Mouse (Mus musculus): ENCODE results near the gene Elavl3. TPM values are rescaled to one million over a fixed set of nuclear protein-coding genes. Genes with fewer than 3 reads are reported as not detected.
A peak's percentile ranks its signal among the peaks of the same experiment; 100 is the strongest.

The Elavl3 gene
- polyA plus RNA-seq, 1 experiment from 2014 or later: 4.4 TPM

DNA sequence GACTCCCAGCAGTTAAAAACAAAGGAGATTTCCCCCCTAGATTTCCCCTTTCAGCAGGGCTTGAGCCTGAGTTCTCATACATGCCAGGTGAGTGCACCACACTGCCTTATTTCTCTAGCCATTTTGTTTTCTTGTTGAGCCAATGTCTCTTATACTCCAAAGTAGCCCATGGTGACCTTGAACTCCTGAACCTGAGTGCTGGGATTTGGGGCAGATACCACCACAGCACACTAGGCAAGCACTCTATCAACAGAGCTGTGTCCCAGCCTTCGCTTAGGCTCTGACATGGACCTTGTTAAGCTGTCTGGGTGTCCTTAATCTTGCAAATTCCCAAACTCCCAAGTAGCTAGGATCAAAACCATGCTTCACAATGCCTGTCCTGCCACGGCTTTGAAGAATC is 10.0 kb downstream of the Elavl3 start:
- no peak overlapping the region for H3K9ac ChIP-seq
- no peaks in the 10 kb centered on the region for H3K36me3 ChIP-seq
- H3K9me3 ChIP-seq (replicated peaks): no peaks in the 10 kb centered on the region
- WGBS: 50% methylated on average over 2 of the region's 2 CpGs
- no peak for ATAC-seq (ENCODE audit: insufficient number of reproducible peaks, low FRiP score, low TSS enrichment, low read depth)
- no peak overlapping the region for H3K4me2 ChIP-seq (replicated peaks)
- H3K27ac ChIP-seq (replicated peaks): no peak overlapping the region
- H3K4me1 ChIP-seq: no peaks in the 10 kb centered on the region
- H3K4me3 ChIP-seq (replicated peaks): no peak overlapping the region
- H3K27me3 ChIP-seq: no peaks in the 10 kb centered on the region

GRCm38 (mm10) chr9:22037826-22038225 is 14.0 kb downstream of the Elavl3 start:
- no peak overlapping the region for H3K9ac ChIP-seq
- H3K4me1 ChIP-seq: 0 out of 2 replicates have a peak, but pooled peaks cover 5% of the 10 kb centered on the region
- no peak overlapping the region for H3K4me2 ChIP-seq (replicated peaks)
- no peaks in the 10 kb centered on the region for H3K36me3 ChIP-seq
- no peak overlapping the region for H3K27ac ChIP-seq (replicated peaks)
- ATAC-seq (ENCODE audit: insufficient number of reproducible peaks, low FRiP score, low TSS enrichment, low read depth): no peak
- H3K9me3 ChIP-seq (replicated peaks): no peaks in the 10 kb centered on the region
- H3K4me3 ChIP-seq (replicated peaks): no peak overlapping the region
- no peaks in the 10 kb centered on the region for H3K27me3 ChIP-seq
- 73% methylated on average over 10 of the region's 10 CpGs for WGBS

GRCm38 (mm10) chr9:22035300-22036044 is 16.4 kb downstream of the Elavl3 start:
- no peak overlapping the region for H3K27ac ChIP-seq (replicated peaks)
- ATAC-seq (ENCODE audit: insufficient number of reproducible peaks, low FRiP score, low TSS enrichment, low read depth): 0 out of 2 replicates have a peak, but pooled peaks have one; percentile 25
- no peaks in the 10 kb centered on the region for H3K36me3 ChIP-seq
- no peak overlapping the region for H3K9ac ChIP-seq
- no peaks in the 10 kb centered on the region for H3K9me3 ChIP-seq (replicated peaks)
- H3K4me2 ChIP-seq (replicated peaks): no peak overlapping the region
- H3K4me3 ChIP-seq (replicated peaks): no peak overlapping the region
- no peaks in the 10 kb centered on the region for H3K27me3 ChIP-seq
- 47% methylated on average over 6 of the region's 6 CpGs for WGBS
- H3K4me1 ChIP-seq: 0 out of 2 replicates have a peak, but pooled peaks cover 5% of the 10 kb centered on the region

DNA sequence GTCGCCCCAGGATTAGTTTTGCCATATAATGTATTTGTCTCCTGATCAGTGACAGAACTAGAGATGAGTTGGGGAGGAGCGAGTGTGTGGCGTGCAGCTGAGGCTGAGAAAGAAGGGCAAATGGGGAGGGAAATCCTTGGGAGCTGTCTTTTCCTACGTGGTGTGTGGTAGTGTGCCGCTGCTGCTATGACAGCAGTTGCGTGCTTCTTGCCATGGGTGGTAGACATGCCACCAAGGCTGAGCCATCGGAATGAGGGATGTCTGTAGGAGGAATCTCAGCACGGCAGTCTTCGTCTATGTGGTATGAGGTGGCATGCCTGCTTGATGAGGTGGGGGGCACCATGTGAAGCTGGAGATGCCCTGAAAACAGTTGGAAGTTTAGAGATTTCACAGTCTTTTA is 21.4 kb downstream of the Elavl3 start:
- ATAC-seq (ENCODE audit: insufficient number of reproducible peaks, low FRiP score, low TSS enrichment, low read depth): no peak
- Histone ChIP-seq H3K9ac (no peak overlapping the region), H3K4me1 (no peaks in the 10 kb centered on the region), H3K4me2 (replicated peaks) (no peak overlapping the region), H3K4me3 (replicated peaks) (no peak overlapping the region), H3K27me3 (no peaks in the 10 kb centered on the region), H3K27ac (replicated peaks) (no peak overlapping the region), H3K36me3 (no peaks in the 10 kb centered on the region), H3K9me3 (replicated peaks) (no peaks in the 10 kb centered on the region)
- 87% methylated on average over 9 of the region's 9 CpGs for WGBS

- H3K9ac ChIP-seq: no peak overlapping the region
- H3K27me3 ChIP-seq: no peaks in the 10 kb centered on the region
- H3K4me2 ChIP-seq (replicated peaks): no peak overlapping the region
- no peaks in the 10 kb centered on the region for H3K36me3 ChIP-seq
- ATAC-seq (ENCODE audit: insufficient number of reproducible peaks, low FRiP score, low TSS enrichment, low read depth): no peak
- 52% methylated on average over 7 of the region's 7 CpGs for WGBS
- no peak overlapping the region for H3K4me3 ChIP-seq (replicated peaks)
- no peaks in the 10 kb centered on the region for H3K4me1 ChIP-seq
- no peaks in the 10 kb centered on the region for H3K9me3 ChIP-seq (replicated peaks)
- H3K27ac ChIP-seq (replicated peaks): no peak overlapping the region
These were observed 23.4 kb downstream of the Elavl3 start for GRCm38 (mm10) chr9:22028467-22028866.

GRCm38 (mm10) chr9:22024592-22024991 is 27.2 kb downstream of the Elavl3 start:
- WGBS: 47% methylated on average over 8 of the region's 8 CpGs
- Histone ChIP-seq H3K36me3 (no peaks in the 10 kb centered on the region), H3K27me3 (no peaks in the 10 kb centered on the region; the same call in 1 of the 2 replicates), H3K9me3 (replicated peaks) (no peaks in the 10 kb centered on the region), H3K9ac (no peak overlapping the region), H3K4me1 (no peaks in the 10 kb centered on the region), H3K4me3 (replicated peaks) (no peak overlapping the region), H3K27ac (replicated peaks) (no peak overlapping the region), H3K4me2 (replicated peaks) (no peak overlapping the region)
- ATAC-seq (ENCODE audit: insufficient number of reproducible peaks, low FRiP score, low TSS enrichment, low read depth): no peak

GRCm38 (mm10) chr9:22017208-22017825 is 34.5 kb downstream of the Elavl3 start:
- Histone ChIP-seq H3K27me3 (no peaks in the 10 kb centered on the region), H3K4me1 (no peaks in the 10 kb centered on the region), H3K4me2 (replicated peaks) (no peak overlapping the region), H3K36me3 (peaks cover 23% of the 10 kb centered on the region), H3K9ac (no peak overlapping the region), H3K27ac (replicated peaks) (no peak overlapping the region), H3K9me3 (replicated peaks) (no peaks in the 10 kb centered on the region), H3K4me3 (replicated peaks) (no peak overlapping the region)
- WGBS: 76% methylated on average over 7 of the region's 7 CpGs
- ATAC-seq (ENCODE audit: insufficient number of reproducible peaks, low FRiP score, low TSS enrichment, low read depth): no peak

DNA sequence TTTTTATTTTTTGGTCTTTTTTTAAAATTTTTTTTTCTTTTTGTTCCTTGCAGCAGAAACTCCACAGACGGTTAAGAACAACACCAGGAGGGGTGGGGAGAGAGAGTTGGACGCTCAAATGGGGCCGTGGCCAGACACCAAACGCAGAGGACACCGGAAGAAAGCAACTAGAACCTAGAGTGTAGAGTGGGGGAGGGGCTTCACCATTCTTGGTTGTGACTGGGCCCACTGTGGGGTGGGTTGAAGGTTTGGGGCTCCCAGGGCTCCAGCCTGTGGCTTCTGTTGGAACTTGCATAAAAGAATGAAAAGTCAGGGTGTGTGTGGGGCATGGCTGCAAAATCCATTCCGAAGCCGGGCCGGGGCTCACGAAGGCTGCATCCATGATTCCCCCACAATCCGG is 35.6 kb downstream of the Elavl3 start:
- no peak for ATAC-seq (ENCODE audit: insufficient number of reproducible peaks, low FRiP score, low TSS enrichment, low read depth)
- Histone ChIP-seq H3K9ac (no peak overlapping the region), H3K4me3 (replicated peaks) (no peak overlapping the region), H3K4me1 (no peaks in the 10 kb centered on the region), H3K9me3 (replicated peaks) (no peaks in the 10 kb centered on the region), H3K27me3 (no peaks in the 10 kb centered on the region), H3K4me2 (replicated peaks) (no peak overlapping the region), H3K36me3 (peaks cover 34% of the 10 kb centered on the region), H3K27ac (replicated peaks) (no peak overlapping the region)
- 62% methylated on average over 10 of the region's 10 CpGs for WGBS

- Histone ChIP-seq H3K4me3 (replicated peaks) (no peak overlapping the region), H3K9me3 (replicated peaks) (no peaks in the 10 kb centered on the region), H3K4me2 (replicated peaks) (no peak overlapping the region), H3K27me3 (no peaks in the 10 kb centered on the region), H3K4me1 (no peaks in the 10 kb centered on the region), H3K9ac (no peak overlapping the region), H3K27ac (replicated peaks) (no peak overlapping the region), H3K36me3 (peaks cover 68% of the 10 kb centered on the region)
- ATAC-seq (ENCODE audit: insufficient number of reproducible peaks, low FRiP score, low TSS enrichment, low read depth): no peak
- 94% methylated on average over 13 of the region's 13 CpGs for WGBS
These were observed 39.1 kb downstream of the Elavl3 start for GRCm38 (mm10) chr9:22012731-22013130.

DNA sequence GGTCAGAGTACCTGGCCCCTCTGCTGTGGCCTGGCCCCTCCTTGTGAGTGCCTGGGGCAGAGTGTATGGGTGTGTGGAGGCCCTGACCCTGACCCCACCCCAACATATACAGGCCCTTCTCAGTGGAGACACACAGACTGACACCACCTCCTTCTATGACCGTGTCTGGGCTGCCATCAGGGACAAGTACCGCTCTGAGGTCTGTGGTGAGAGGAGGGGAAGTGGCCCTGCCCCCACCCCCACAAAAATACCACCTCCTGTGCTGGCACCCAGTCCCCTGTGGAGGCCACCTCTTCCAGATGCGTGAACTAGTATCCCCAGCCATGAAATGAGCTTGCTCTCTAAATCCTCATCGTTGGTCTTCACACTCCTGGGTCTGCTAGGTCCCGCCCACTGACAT is 40.8 kb downstream of the Elavl3 start:
- Histone ChIP-seq H3K27ac (replicated peaks) (no peak overlapping the region), H3K36me3 (peaks cover 85% of the 10 kb centered on the region)
- 92% methylated on average over 5 of the region's 5 CpGs for whole genome bisulfite sequencing

GRCm38 (mm10) chr9:22004546-22004945 is 47.3 kb downstream of the Elavl3 start:
- H3K4me2 ChIP-seq (replicated peaks): peak overlapping the region; percentile 80; the same call in 1 of the 2 replicates
- peaks cover 29% of the 10 kb centered on the region for H3K4me1 ChIP-seq
- peaks cover 54% of the 10 kb centered on the region for H3K36me3 ChIP-seq
- no peak overlapping the region for H3K9ac ChIP-seq
- no peak overlapping the region for H3K4me3 ChIP-seq (replicated peaks)
- no peak overlapping the region for H3K27ac ChIP-seq (replicated peaks)
- no peaks in the 10 kb centered on the region for H3K9me3 ChIP-seq (replicated peaks)
- WGBS: 91% methylated on average over 12 of the region's 12 CpGs
- ATAC-seq (ENCODE audit: insufficient number of reproducible peaks, low FRiP score, low TSS enrichment, low read depth): no peak
- H3K27me3 ChIP-seq: no peaks in the 10 kb centered on the region

More for the DNA sequence above, 40.8 kb downstream of the Elavl3 start:
- no peak for ATAC-seq (ENCODE audit: insufficient number of reproducible peaks, low FRiP score, low TSS enrichment, low read depth)
- H3K27me3 ChIP-seq: no peaks in the 10 kb centered on the region
- no peaks in the 10 kb centered on the region for H3K9me3 ChIP-seq (replicated peaks)
- H3K4me1 ChIP-seq: no peaks in the 10 kb centered on the region; the same call in 1 of the 2 replicates
- H3K4me3 ChIP-seq (replicated peaks): no peak overlapping the region
- H3K4me2 ChIP-seq (replicated peaks): no peak overlapping the region
- H3K9ac ChIP-seq: no peak overlapping the region
